Mouse (Mus musculus): ENCODE data around the gene Sufu. TPM values are rescaled to one million over a fixed set of nuclear protein-coding genes. Genes with fewer than 3 reads are reported as not detected.

The Sufu gene
- 10 to 100 TPM; 21.5 to 23.4 TPM for total RNA-seq (2021)
- long read RNA-seq, experiment 1, partial matches to known transcripts, result 6 of 20 reads
- long read RNA-seq, experiment 1, other reads (novel, unspliced or antisense), result 14 of 20 reads
- long read RNA-seq, experiment 2, full-length matches to known transcripts, result 12 of 20 reads
- long read RNA-seq, experiment 2, partial matches to known transcripts, result 2 of 20 reads
- long read RNA-seq, experiment 2, other reads (novel, unspliced or antisense), result 6 of 20 reads

DNA sequence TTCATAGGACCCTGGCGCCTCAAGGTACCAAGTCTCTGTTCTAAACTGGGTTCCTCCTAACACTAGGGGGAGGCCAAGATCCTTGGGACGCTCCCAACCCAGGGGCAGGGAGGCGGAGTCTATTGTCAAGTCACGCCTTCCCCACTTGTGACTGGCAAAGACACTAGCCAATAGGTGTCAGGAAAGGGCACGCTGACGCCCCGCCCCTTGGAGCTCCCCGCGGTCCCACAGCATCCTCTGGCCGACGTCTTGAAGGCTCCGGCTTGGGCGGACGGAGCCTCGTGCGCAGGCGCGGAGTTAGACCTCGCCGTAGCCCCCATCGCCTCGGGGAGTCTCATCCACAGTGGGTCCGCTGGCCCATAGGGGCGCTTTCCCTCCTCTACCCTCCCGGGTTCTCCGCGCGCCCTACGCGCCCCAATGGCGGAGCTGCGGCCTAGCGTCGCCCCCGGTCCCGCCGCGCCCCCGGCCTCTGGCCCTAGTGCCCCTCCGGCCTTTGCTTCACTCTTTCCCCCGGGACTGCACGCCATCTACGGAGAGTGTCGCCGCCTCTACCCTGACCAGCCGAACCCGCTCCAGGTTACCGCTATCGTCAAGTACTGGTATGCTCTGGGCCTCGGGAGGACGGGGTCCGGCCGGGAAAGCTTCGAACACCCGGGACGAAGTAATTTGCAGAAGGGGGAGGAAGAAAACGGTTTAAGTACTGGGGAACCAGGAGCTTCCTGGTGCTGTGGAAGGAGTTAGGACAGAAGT, at the start of gene Sufu:
Gene Sufu, plus strand, starts transcription at position 211 of the 750 bp plus-strand sequence.
- peak; percentile 99 for DNase-seq

DNA sequence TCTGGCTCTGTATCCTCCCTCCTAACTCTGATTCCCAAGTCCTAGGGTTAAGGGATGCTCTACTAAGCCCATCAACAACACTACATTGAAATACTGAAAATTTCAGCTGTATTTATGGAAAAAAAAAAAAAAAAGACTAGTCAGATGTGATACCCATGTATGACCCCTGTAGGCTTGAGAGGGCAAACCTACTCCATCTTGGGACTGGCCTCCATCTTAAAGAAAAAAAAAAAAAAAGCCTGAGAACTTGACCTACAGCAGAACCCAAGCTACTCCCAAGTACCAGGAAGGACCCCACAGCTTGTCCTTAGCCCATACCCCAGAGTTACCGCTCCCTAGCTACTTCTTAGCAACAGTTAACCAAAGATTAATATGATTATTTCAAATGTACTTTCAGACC, 49.5 kb upstream of the Sufu start:
- no peak for DNase-seq

DNA sequence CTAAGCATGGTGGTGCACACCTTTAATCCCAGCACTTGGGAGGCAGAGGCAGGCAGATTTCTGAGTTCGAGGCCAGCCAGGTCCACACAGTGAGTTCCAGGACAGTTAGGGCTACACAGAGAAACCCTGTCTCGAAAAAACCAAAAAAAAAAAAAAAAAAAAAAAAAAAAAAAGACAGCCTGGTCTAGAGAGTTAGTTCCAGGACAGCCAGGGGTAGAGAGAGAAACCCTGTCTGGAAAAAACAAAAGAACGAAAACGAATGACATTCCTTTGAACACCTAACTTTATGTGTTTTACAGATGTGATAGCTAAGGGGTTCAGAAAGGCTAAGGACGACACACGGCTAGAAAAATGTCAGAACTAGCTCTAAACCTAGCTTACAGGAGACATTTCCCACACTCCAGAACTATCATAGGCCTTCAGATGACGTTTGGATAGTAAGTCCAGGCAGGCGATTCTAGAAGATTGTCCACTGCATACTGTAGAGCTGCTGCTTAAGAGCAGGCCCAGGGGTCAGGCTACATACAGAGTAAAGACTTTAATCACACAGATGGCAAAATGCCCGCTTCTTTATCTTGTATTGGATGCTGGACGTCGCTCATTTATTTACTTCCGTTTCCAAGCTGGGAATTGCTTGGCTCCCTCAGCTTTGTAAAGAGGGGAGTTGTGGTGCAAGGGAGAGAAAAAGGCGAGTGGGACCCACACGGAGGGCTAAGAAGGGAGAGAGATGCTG, 48.6 kb upstream of the Sufu start:
- DNase-seq, result no peak

DNA sequence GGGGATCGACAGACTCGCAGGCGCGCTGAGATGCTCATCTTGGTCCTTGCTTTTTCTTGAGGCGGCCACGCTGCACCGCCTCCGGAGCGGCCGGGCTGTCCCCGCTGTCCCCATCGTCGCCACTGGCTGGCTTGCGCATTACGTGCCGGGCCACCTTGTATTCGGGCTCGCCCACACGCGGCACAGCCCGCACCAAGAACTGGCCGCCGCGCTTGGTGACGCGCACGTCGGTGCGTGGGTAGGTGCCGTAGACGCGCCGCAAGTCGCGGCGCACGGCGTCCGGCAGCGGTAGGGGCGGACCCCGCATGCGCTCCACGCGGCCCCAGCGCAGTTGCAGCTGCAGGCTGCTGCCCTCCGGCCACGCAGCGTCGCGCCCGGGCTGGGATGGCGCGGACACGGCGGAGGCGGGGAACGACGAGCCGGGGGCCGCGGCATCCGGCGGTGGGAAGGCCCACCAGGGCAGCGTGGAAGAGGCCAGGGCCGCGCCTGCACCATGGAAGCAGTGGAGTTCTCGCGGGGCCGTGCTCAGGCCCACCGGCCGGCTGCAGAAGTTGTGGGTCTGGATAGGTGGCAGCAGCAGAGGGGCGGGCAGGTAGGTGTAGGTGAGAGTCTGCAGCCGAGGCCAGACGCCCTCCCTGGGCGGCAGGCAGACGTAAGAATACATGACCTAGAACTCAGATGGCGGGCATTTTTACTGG, 47.8 kb upstream of the Sufu start:
- peak; percentile 88 for DNase-seq

DNA sequence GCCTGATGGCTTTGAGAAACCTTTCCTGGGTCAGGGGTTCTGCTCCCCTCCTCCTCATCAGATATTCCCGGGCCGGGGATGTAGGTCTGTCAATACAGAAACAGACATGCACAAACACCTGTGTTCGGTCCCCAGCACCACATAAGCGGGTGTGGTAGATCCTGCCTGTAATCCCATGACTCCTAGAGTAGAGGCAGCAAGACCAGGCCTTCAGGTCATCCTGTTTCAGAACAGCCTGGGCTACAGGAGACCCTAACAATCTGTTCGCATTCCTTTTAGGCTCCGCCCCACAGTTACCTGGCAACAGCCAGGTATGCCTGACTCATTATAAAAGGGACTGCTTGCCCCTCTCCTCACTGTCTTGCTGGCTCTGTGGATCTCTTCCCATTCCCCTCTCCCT, 47.1 kb upstream of the Sufu start:
- DNase-seq, result no peak

DNA sequence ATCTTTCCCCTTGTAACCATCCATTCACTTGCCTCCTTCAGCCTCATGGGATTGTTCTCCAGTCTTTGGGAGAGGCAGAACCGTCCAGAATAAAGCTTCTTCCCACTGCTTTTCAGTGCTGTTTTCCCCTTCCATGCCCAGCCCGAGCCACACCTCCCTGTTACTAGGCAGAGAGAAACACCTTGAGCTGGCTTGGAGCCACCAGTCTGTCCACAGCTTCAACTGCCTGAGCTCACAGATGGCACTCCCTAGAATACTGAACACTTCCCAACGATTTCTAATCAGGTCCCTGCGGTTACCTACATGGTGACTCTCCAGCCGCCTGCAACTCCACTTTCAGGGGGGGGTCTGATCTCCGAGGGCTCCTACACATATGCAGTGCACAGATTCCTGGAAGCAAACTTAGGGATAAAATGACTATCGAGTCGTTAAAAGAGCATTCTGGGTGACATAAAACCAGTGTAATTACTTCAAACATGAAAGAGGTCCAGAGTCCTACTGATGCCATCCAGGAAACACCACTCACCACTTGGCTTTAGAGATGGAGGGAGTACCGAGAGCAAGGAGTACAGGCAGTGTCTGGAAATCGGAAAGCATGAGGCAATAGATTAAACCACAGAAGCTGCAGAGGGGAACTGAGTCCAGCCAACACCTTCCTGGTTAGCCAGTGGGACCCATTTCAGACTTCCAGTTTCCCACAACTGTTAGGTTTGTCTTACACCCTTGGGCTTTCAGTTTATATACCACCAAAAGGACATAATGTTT, 46.3 kb upstream of the Sufu start, which contains the start of gene 2310034G01Rik:
Gene 2310034G01Rik, minus strand, starts transcription at position 135 of the 765 bp plus-strand sequence.
- DNase-seq, result no peak

DNA sequence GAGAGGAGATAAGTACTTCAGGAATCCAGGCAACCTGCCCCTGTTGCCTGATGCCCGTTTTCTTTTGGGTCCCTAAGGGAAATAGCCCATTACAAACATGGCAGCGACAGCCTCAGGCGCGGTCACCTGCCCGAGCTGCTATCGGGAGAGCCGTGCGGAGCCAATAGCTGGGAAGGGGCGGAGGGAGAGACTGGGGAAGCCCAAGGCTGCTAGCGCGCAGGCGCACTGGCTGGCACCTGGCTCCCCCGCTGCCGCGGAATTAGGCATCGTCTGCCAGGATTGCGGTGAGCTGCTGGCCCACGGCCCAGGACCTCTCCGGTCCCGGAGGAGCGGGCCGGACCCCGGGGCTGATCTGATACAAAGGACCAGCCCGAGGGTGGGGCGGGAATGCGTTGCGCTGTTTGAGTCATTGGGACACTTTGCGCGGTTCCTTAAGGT, 40.0 kb upstream of the Sufu start:
- peak; percentile 89 for DNase-seq

DNA sequence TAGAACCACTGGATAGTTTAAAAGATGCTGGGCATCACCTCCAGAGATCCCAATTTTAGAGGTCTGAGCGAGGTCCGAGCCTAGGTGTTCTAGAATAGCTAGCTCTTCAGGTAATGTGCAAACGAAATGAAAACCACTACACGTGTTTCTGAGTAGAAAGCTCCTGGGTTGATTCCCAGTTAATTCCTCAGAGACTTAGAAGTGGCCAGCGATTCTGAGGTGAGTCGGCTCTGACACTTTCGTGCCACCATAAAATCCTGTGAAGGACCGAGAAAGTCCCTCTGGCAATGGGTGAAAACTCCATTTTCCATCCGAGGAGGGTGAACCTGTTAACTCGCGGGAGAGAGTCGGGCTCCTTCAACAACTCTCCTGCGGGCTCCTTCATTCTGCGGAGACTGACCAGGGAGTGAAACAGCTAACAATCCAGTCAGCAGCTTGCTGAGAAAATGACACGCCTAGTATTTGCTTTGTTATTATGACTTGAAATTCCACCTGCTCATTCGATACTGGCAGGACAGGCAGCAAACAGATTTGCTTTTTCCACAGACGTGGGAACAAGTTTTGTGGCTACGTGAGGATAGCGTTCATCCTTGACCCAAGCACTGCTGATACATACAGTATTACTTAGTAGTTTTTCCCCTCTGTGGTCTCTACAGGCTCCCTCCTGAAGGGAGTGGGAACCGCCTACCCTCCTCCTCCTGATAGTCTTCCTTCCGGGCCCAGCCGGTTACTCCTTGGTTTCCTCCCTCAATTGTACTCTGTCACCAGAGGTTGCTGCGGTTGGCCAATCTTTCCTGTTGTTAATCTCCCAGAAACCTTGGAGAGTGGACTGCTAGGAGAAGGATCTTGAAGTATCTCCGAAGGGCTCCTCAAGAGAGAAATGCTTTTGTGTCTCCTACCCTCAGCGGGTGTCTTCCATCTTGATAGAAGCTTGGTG, 39.1 kb upstream of the Sufu start:
- no peak for DNase-seq

DNA sequence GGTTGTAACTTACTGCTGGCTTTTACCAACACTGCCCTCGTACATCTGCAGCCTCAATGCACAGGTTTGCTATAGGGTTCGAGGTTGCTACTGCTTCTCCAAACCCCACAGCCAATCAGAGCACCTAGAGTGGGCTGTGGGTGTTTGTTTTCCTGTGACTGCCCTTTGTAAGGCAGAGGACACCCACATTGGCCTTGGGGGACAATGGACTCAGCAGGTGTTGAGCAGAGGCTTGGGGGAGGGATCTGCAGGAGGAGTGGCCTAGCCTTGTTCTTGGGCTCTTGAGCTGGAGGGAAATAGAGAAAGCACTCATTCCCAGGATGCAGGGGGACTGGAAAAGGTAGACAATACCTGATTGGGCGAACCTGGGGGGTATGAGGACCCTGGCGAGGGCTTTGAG, 38.3 kb upstream of the Sufu start:
- DNase-seq, result no peak

DNA sequence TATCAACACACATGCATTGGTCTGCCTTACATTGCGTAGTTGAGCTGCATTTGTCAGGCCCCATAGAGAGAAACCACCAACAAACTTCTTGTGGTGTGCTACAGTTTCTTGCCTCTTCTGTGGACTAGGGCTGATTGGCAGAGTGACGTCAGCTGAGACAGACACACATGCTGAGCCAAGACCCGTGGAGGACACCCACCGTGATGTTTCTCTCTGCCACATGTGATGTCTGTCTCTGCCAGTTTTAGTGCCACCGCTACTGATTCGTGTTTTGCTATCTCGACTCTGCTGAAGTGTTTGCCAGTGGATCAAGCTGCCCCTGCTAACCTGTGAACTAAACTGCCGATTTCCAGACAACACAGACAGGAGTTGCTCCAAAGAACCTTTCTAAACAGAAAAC, 34.6 kb upstream of the Sufu start:
- DNase-seq, result no peak

DNA sequence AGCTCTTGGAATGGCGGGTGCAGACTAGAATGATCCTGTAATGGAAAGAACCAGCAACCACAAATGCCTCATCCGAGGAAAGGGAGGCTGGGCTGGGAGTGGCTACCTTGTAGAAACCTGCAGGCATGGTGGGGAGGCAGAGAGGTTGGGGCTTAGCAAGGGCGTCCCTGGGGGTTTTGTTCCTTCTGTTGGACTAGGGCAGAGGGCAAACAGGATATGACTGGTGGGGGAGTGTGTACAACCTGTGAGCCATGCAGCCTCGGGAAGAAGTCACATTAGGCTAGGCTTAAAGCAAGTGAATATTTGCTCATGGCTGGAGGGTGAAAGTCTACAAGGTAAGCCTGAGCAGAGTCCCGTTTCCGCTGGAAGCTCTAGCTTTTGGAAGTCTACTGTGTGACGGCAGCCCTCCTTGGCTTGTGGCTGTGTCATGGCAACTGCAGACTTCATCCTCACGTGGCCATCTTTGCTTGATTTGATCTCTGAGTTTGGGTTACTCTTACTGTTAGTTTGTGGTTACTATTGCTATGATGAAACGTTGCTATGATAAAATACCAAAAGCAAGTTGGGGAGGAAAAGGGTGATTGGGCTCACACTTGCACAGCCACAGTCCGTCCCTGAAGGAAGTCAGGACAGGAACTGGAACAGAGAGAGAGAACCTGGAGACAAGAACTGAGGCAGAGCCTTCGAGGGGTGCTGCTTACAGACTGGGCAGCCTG, 33.2 kb upstream of the Sufu start:
- DNase-seq, result no peak

DNA sequence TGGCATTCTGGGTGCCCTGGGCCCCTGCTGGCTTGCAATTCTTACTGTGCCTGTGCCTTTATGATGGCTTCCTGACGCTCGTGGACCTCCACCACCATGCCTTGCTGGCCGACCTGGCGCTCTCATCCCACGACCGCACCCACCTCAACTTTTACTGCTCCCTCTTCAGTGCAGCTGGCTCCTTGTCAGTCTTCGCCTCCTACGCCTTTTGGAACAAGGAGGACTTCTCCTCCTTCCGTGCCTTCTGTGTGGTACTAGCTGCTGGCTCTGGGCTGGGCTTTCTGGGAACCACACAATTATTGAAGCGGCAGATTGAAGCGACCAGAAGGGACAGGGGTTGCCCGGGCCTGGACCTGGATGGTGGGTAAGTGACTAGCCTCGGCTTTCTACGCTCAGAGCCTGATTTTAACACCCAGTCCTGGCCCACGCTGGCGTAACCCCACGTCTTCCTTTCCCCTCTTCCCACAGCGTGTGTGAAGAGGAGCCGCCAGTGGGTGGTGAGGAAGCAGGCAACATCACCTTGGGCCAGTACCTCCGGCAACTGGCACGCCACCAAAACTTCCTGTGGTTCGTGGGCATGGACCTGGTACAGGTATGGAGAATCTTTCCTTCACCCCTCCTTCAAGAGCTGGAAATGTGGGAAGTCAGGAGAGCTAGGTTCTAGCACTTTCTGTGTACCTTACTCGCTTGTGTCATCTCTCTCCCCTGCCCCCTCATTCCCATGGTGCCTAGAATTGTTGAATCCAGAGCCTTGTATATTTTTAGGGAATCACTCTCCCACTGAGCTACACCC, 28.7 kb upstream of the Sufu start:
- DNase-seq, result no peak

DNA sequence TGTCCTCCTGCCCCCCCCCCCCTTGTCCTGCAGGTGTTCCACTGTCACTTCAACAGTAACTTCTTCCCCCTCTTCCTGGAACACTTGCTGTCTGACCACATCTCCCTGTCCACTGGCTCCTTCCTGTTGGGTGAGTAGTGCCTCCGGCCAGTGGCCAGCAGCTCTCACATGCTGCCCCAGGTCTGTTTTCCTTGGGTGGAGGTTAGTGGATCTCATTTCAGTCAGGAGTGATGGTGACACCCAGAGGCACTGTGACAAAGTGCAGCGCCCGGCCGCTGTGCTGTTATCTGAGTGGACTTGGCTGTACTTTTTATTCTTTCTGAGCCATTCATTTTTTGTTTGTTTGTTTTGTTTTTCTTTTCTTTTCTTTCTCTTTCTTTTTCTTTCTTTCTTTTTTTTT, 27.5 kb upstream of the Sufu start:
- DNase-seq, result peak; percentile 77

DNA sequence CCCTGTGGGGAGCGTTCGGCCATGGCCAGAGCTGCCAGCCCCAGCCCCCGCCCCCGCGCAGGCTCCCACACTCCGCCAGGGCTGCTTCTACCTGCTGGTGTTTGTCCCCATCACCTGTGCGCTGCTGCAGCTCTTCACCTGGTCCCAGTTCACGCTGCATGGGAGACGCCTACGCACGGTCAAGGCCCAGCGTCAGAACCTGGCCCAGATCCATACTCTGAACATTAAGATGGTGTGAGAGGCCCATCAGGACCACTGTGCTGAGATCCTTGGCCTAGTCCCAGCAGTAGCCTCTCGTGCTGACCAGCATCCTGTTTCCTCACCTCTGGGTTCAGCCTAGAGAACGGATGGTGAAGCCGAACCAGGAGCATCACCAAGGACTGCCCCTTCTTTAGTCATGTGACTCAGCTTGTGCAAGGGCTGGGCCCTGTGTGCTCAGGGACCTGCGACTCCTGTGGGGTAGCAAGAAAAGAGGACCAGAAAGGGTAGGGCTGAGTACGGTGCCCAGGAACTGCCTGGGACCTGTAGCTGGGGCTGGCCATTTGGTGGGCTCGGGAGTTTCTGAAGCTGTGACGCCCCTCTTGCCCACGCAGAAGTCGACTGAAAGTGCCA, 22.1 kb upstream of the Sufu start:
- no peak for DNase-seq

DNA sequence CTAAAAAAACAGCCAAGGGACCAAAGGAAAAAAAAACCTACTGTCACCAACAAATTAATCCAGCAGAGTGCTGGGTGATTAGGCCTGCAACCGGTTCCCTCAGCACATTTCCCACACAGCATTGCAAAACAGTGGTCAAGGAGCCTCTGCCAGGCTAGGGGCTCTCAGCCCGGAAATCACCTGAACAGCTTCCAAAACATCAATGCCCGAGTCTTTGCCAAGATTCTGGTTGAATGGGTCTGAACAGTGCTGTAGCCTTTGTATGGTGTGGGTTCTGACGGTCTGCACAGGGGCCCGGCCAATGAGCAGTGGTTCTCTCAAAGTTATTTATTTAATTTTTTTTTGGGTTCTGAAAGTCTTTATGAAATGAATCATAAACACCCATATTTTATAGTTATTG, 21.2 kb upstream of the Sufu start:
- DNase-seq, result no peak

DNA sequence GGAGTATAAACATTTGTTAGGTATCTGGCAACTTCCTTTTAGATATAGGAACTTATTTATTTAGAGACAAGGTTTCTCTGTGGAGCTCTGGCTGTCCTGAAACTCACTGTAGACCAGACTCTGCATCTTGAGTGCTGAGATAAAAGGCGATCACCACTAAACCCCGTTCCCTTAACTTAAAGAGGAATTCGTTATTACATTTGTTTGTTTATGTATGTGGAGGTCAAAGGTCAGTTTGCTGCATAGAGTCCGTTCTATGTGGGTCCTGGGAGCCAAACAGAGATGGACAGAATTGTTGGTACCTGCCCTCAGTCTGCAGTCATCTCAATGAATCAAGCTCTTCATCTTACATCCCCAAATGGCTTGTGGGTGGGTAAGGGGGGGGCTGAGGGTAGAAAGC, 20.8 kb upstream of the Sufu start:
- DNase-seq, result no peak

DNA sequence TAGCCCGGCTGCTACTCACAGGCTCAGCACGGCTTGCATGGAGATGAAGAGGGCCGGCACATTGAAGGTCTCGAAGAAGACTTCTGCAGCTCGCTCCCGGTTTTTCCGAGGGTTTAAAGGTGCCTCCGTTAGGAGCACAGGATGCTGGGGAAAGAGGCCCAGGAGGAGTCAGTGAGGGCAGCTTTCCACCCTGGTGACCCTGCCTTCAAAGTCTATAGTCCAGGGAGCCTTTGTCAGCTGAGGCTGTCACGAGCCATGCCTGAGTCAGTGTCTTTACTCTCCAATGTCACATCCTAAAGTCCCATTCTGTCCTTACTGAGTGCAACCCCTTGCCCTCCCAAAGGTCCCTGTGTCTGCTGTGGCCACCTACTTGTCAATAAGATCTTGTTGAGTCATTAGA, 14.4 kb upstream of the Sufu start:
- DNase-seq, result no peak

DNA sequence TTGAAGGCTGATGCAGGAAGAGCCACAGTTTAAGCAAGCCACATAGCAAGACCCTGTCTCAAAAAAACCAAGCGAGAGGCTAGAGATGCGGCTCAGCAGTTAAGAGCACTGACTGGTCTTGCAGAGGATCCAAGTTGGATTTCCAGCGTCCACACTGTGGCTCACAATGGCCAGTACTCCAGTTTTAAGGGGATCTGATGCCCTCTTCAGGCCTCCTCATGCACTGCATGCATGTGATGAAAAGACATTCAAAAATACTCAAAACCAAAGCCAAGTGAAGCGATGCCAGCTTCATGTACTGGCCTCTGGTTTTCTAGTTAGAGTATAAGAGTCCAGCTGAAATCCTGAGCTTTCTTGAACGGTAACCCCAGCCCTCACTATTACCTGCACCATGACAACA, 6.8 kb upstream of the Sufu start:
- no peak for DNase-seq

DNA sequence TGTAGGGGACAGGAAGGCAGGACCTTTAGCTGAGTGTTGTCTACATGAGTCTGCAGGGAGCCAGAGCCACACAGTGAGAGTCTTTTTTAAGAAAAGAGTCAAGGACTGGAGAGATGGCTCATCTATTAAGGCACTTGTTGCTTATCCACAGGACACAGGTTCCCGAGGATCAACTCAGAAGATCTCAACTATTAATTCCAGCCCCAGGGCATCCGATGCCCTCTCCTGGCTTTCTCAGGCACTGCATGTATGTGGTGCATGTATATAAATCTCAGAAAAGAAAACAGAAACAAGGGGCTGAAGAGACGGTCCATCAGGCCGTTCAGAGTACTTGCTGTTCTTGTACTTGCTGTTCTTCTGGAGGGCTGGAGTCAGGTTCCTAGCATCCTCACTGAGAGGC, 4.7 kb upstream of the Sufu start:
- DNase-seq, result peak; percentile 68

Measured in adrenal gland, postnatal 10 days (tissue).